Mouse (Mus musculus) neural tube, embryonic 11.5 days (tissue): ENCODE measurements around the gene Lamtor2. TPM values are rescaled to one million over a fixed set of nuclear protein-coding genes. Genes with fewer than 3 reads are reported as not detected.

Source experiments
- ATAC-seq: fragments of 200-750 bp; cut with Nextera tagmentation; 2 replicates; pipeline ENCODE4 v1.8.0; 2017; ENCODE audit warnings: moderate number of reproducible peaks, mild to moderate bottlenecking, moderate TSS enrichment, moderate library complexity; ENCODE audit not compliant: insufficient read depth, low FRiP score, low TSS enrichment
- DNase-seq: peaks from one replicate; pipeline ENCODE4 v3.0.0-alpha.2; 2015; ENCODE audit warnings: low spot score
- H3K27ac ChIP-seq: fragments of 300-500 bp; sonication (generic); 2 replicates; pipeline ENCODE4 v1.5.1; 2014; ENCODE audit warnings: low read depth, mild to moderate bottlenecking, low read length
- H3K27me3 ChIP-seq: fragments of 300-500 bp; sonication (generic); 2 replicates; pipeline ENCODE4 v1.6.1; 2014; ENCODE audit warnings: mild to moderate bottlenecking, low read length, mixed read lengths; ENCODE audit not compliant: control insufficient read depth, insufficient read depth
- H3K36me3 ChIP-seq: fragments of 300-500 bp; sonication (generic); 2 replicates; pipeline ENCODE4 v1.6.1; 2014; ENCODE audit warnings: mild to moderate bottlenecking, low read length, moderate library complexity, mixed read lengths; ENCODE audit not compliant: control insufficient read depth, insufficient read depth
- H3K4me1 ChIP-seq: fragments of 300-500 bp; sonication (generic); 2 replicates; pipeline ENCODE4 v1.6.1; 2014; ENCODE audit warnings: low read length, mixed read lengths; ENCODE audit not compliant: control insufficient read depth, insufficient read depth
- H3K4me2 ChIP-seq: fragments of 300-500 bp; sonication (generic); 2 replicates; pipeline ENCODE4 v1.6.1; 2014; ENCODE audit warnings: low read depth, mild to moderate bottlenecking, moderate library complexity
- H3K4me3 ChIP-seq: fragments of 300-500 bp; sonication (generic); 2 replicates; pipeline ENCODE4 v1.5.1; 2014; ENCODE audit warnings: low read depth, low read length
- H3K9ac ChIP-seq: fragments of 300-500 bp; sonication (generic); 2 replicates; pipeline ENCODE4 v1.6.1; 2014; ENCODE audit warnings: mild to moderate bottlenecking, low read length
- H3K9me3 ChIP-seq: fragments of 300-500 bp; sonication (generic); 2 replicates; pipeline ENCODE4 v1.6.1; 2016; ENCODE audit warnings: low read length; ENCODE audit not compliant: control insufficient read depth
- WGBS: fragments of 180-500 bp; shearing (Covaris S2); extraction: QIAGEN DNeasy Blood & Tissue Kit; methylation state at CpG from one replicate; pipeline ENCODE4 v1.1.7; 2014; 5-methylcytosine and 5-hydroxymethylcytosine counted together
- microRNA counts: library from miRNA; unstranded; fragments of <30 nt; microRNA quantifications from one replicate; lab custom pipeline; 2015
- microRNA-seq: library from miRNA; unstranded; fragments of <30 nt; microRNA quantifications from one replicate; pipeline ENCODE4, GENCODE M21; 2016
- polyA plus RNA-seq: library from polyadenylated mRNA; unstranded; fragments of >200 nt; fragmentation: Nextera tagmentation; extraction: Ambion mirVana; gene quantifications from 2 replicates; pipeline ENCODE4 v1.2.1, GENCODE M21; 2014

The Lamtor2 gene
- polyA plus RNA-seq, 1 experiment from 2014 or later = 98.4 TPM

DNA sequence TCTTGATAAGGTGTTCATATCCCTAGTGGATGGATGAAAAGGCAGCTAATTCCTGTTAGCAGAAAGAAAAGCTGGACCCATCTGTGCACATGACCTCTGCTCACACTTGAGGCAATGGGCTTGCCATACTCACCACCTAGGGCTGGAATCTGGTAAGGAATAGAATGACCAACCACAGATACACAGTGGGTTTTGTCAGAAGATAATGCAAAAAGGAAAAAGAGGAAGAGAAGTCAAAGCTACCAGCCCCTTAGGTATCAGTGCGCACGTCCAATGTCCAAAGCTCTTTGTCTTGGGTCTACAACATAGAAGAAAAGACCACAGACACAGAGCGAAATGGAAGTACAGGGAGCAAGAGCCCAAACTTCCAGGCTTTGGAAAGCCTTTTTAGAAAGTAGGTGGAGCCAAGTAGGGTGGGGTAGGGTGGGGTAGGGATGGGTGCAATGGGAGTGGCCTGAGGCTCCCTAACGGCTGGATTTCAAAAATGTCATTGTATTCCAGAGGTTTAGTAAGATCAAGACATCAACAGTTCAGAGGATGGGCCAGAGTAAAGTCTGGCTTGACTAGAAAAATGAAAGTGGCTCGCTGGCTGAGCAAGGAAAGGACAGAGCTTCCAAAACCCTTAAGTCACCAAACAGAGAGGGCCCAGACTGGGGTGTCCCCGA, 51.4 kb downstream of the Lamtor2 start:
- H3K4me1 ChIP-seq = no peaks in the 10 kb centered on the region
- ATAC-seq = no peak
- no peak overlapping the region for H3K27ac ChIP-seq
- DNase-seq = no peak
- no peaks in the 10 kb centered on the region for H3K9me3 ChIP-seq
- no peak overlapping the region; the same call in 1 of the 2 replicates for H3K4me2 ChIP-seq
- 57% methylated on average over 6 of the region's 6 CpGs for WGBS
- no peaks in the 10 kb centered on the region for H3K36me3 ChIP-seq
- H3K9ac ChIP-seq = no peak overlapping the region
- peaks cover 20% of the 10 kb centered on the region for H3K27me3 ChIP-seq
- no peak overlapping the region; the same call in 1 of the 2 replicates for H3K4me3 ChIP-seq

GRCm38 (mm10) chr3:88500655-88501365, 52.1 kb downstream of the Lamtor2 start:
- 40% methylated on average over 4 of the region's 4 CpGs for WGBS
- H3K4me2 ChIP-seq = no peak overlapping the region
- no peak for ATAC-seq

DNA sequence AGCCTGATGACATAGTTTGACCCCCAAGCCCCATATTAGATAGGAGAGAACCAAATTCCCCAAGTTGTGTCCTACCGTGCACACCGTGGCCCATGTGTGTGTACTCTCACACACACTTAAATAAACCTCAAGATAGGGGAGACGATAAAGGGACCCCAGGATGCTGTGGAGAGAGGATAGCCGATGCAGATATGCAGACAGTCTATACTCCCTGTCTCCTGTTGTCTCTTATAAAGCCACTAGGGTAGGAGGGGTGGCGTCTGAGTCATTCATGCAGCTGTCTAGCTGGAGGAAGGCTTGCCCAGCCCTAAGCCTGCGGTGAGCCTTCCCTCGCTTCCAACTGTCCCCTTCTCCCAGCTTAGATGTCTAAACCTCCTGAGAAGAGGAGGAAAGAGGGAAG, 52.8 kb downstream of the Lamtor2 start:
- H3K9ac ChIP-seq = no peak overlapping the region
- H3K9me3 ChIP-seq = no peaks in the 10 kb centered on the region
- no peak overlapping the region for H3K4me3 ChIP-seq
- no peaks in the 10 kb centered on the region for H3K4me1 ChIP-seq
- ATAC-seq (no peak), DNase-seq (peak; percentile 5)
- no peaks in the 10 kb centered on the region for H3K36me3 ChIP-seq
- H3K4me2 ChIP-seq = no peak overlapping the region
- peaks cover 20% of the 10 kb centered on the region for H3K27me3 ChIP-seq
- WGBS = 77% methylated on average over 7 of the region's 7 CpGs
- no peak overlapping the region for H3K27ac ChIP-seq

More at GRCm38 (mm10) chr3:88500655-88501365, 52.1 kb downstream of the Lamtor2 start:
- no peak overlapping the region for H3K9ac ChIP-seq
- no peaks in the 10 kb centered on the region for H3K9me3 ChIP-seq
- H3K4me1 ChIP-seq = no peaks in the 10 kb centered on the region
- DNase-seq = no peak
- H3K4me3 ChIP-seq = no peak overlapping the region
- H3K27ac ChIP-seq = no peak overlapping the region
- H3K36me3 ChIP-seq = no peaks in the 10 kb centered on the region
- peaks cover 20% of the 10 kb centered on the region for H3K27me3 ChIP-seq

MicroRNA genes within 50 kb of the gene (microRNA counts, 519-probe panel; counts per million panel counts)
- 171 counts per million, percentile 57 among the panel's probes with 10 or more counts for microRNA mmu-miR-1905 (lab: Ali Mortazavi, UCI)

Small RNAs within 50 kb of the gene (microRNA-seq; reads per million reads assigned to microRNA genes)
- not detected for gene Mir1905

Other genes starting within 250 kb of the Lamtor2 start
- 70.5 and 84.5 TPM in 2 replicates for gene Glmp, start 228.1 kb downstream of the Lamtor2 start, polyA plus RNA-seq
- gene Tmem79, start 216.9 kb downstream of the Lamtor2 start, polyA plus RNA-seq = 1.7 and 2.1 TPM in 2 replicates
- gene Smg5, start 216.8 kb downstream of the Lamtor2 start, polyA plus RNA-seq = 48.8 and 57.2 TPM in 2 replicates
- 1.1 and 1.2 TPM in 2 replicates for gene Paqr6, start 188.5 kb downstream of the Lamtor2 start, polyA plus RNA-seq
- 0.31 TPM in 1 of 2 replicates, not detected in the other for gene Bglap3, start 180.3 kb downstream of the Lamtor2 start, polyA plus RNA-seq
- not detected in 2 replicates for gene Bglap2, start 174.4 kb downstream of the Lamtor2 start, polyA plus RNA-seq
- gene Bglap, start 168.6 kb downstream of the Lamtor2 start, polyA plus RNA-seq = not detected in 2 replicates
- 118 and 124 TPM in 2 replicates for gene Pmf1, start 142.7 kb downstream of the Lamtor2 start, polyA plus RNA-seq
- gene Slc25a44, start 127.9 kb downstream of the Lamtor2 start, polyA plus RNA-seq = 24.8 and 27.0 TPM in 2 replicates
- 5.8 and 6.1 TPM in 2 replicates for gene Sema4a, start 91.9 kb downstream of the Lamtor2 start, polyA plus RNA-seq
- gene Lmna, start 43.1 kb downstream of the Lamtor2 start, polyA plus RNA-seq = 16.1 and 17.4 TPM in 2 replicates
- gene Mex3a, start 20.7 kb downstream of the Lamtor2 start, polyA plus RNA-seq = 42.0 and 43.6 TPM in 2 replicates
- gene Rab25, start 4.8 kb downstream of the Lamtor2 start, polyA plus RNA-seq = 0.70 and 0.78 TPM in 2 replicates
- gene Ubqln4, start 684 bp upstream of the Lamtor2 start, polyA plus RNA-seq = 80.2 and 84.0 TPM in 2 replicates
- gene Ssr2, start 22.8 kb upstream of the Lamtor2 start, polyA plus RNA-seq = 185 and 195 TPM in 2 replicates
- 142 and 145 TPM in 2 replicates for gene Arhgef2, start 52.9 kb upstream of the Lamtor2 start, polyA plus RNA-seq
- not detected in 2 replicates for gene Rxfp4, start 100.1 kb upstream of the Lamtor2 start, polyA plus RNA-seq
- gene Khdc4, start 132.7 kb upstream of the Lamtor2 start, polyA plus RNA-seq = 111 TPM in 2 replicates
- 50.3 and 52.3 TPM in 2 replicates for gene Rit1, start 163.8 kb upstream of the Lamtor2 start, polyA plus RNA-seq
- gene Syt11, start 222.1 kb upstream of the Lamtor2 start, polyA plus RNA-seq = 153 and 172 TPM in 2 replicates